Mouse (Mus musculus): ENCODE measurements at regions not wholly inside any gene's neighbourhood (a gene's known extent, or its start where the extent isn't known, plus 50 kb on each side); places are given as distances from the start of the nearest gene placed in this dataset.

- no peak for DNase-seq (ENCODE audit: low spot score in 2 of 2)
Observed at GRCm38 (mm10) chr10:14233335-14233734, 267.5 kb downstream of the Hivep2 start.

GRCm38 (mm10) chr10:14231464-14231863 lies 265.6 kb downstream of the Hivep2 start:
- DNase-seq (ENCODE audit: low spot score in 2 of 2): no peak

- DNase-seq (ENCODE audit: low spot score in 2 of 2): no peak
Observed at GRCm38 (mm10) chr10:14217284-14217683, 251.4 kb downstream of the Hivep2 start.

- peak in 1 of 2 experiments; percentile 64 for DNase-seq (ENCODE audit: low spot score in 2 of 2)
Observed at GRCm38 (mm10) chr10:14216191-14216992, 250.5 kb downstream of the Hivep2 start.

- peak in 1 of 2 experiments; percentile 63 for DNase-seq (ENCODE audit: low spot score in 2 of 2)
Observed at GRCm38 (mm10) chr10:14215512-14215911, 249.6 kb downstream of the Hivep2 start.

GRCm38 (mm10) chr10:14213536-14213935 lies 247.7 kb downstream of the Hivep2 start:
- no peak for DNase-seq (ENCODE audit: low spot score in 2 of 2)

GRCm38 (mm10) chr10:14211926-14212325 lies 246.1 kb downstream of the Hivep2 start:
- DNase-seq (ENCODE audit: low spot score in 2 of 2): peak in 1 of 2 experiments; percentile 68

GRCm38 (mm10) chr10:14211481-14211880 lies 245.6 kb downstream of the Hivep2 start:
- DNase-seq (ENCODE audit: low spot score in 2 of 2): peak in 1 of 2 experiments; percentile 62

- peak in 1 of 2 experiments; percentile 62 for DNase-seq (ENCODE audit: low spot score in 2 of 2)
Observed at GRCm38 (mm10) chr10:14210445-14210844, 244.6 kb downstream of the Hivep2 start.

GRCm38 (mm10) chr10:14210045-14210444 lies 244.2 kb downstream of the Hivep2 start:
- no peak for DNase-seq (ENCODE audit: low spot score in 2 of 2)

- DNase-seq (ENCODE audit: low spot score in 2 of 2): no peak
Observed at GRCm38 (mm10) chr10:14208206-14208605, 242.3 kb downstream of the Hivep2 start.

GRCm38 (mm10) chr10:14207616-14208015 lies 241.7 kb downstream of the Hivep2 start:
- peak; percentile 80 to 93 for DNase-seq (ENCODE audit: low spot score in 2 of 2)

GRCm38 (mm10) chr10:14207051-14207570 lies 241.2 kb downstream of the Hivep2 start:
- DNase-seq (ENCODE audit: low spot score in 2 of 2): no peak

All from layer of hippocampus, adult 18-20 months (tissue).